Mouse (Mus musculus) limb, embryonic 10.5 days (tissue): ENCODE measurements around the gene Cdkl4. TPM values are rescaled to one million over a fixed set of nuclear protein-coding genes. Genes with fewer than 3 reads are reported as not detected.

Source experiments
- DNase-seq: peaks from one replicate; pipeline ENCODE4 v3.0.0-alpha.2; 2017; ENCODE audit warnings: low spot score
- H3K27ac ChIP-seq: fragments of 300-500 bp; sonication (generic); 2 replicates; pipeline ENCODE4 v1.5.1; 2016; ENCODE audit warnings: mild to moderate bottlenecking
- H3K27me3 ChIP-seq: fragments of 300-500 bp; sonication (generic); 2 replicates; pipeline ENCODE4 v1.6.1; 2016; ENCODE audit warnings: low read depth, mild to moderate bottlenecking; ENCODE audit not compliant: poor library complexity, severe bottlenecking
- H3K36me3 ChIP-seq: fragments of 300-500 bp; sonication (generic); 2 replicates; pipeline ENCODE4 v1.6.1; 2016; ENCODE audit warnings: mild to moderate bottlenecking, moderate library complexity
- H3K4me1 ChIP-seq: fragments of 300-500 bp; sonication (generic); 2 replicates; pipeline ENCODE4 v1.6.1; 2016
- H3K4me3 ChIP-seq: fragments of 300-500 bp; sonication (generic); 2 replicates; pipeline ENCODE4 v1.5.1; 2016; ENCODE audit warnings: mild to moderate bottlenecking, moderate library complexity
- H3K9me3 ChIP-seq: fragments of 300-500 bp; sonication (generic); replicated peaks from 2 replicates; pipeline ENCODE4 v1.6.1; 2016; ENCODE audit warnings: mild to moderate bottlenecking
- WGBS: fragments of 180-500 bp; shearing (Covaris S2); methylation state at CpG from one replicate; pipeline ENCODE4 v1.1.7; 2016; 5-methylcytosine and 5-hydroxymethylcytosine counted together
- polyA plus RNA-seq: library from polyadenylated mRNA; unstranded; fragments of >200 nt; fragmentation: Nextera tagmentation; extraction: Ambion mirVana; gene quantifications from 2 replicates; pipeline ENCODE4 v1.2.1, GENCODE M21; 2016

Cdkl4 gene
- polyA plus RNA-seq, 1 experiment from 2014 or later = 0.51 TPM

DNA sequence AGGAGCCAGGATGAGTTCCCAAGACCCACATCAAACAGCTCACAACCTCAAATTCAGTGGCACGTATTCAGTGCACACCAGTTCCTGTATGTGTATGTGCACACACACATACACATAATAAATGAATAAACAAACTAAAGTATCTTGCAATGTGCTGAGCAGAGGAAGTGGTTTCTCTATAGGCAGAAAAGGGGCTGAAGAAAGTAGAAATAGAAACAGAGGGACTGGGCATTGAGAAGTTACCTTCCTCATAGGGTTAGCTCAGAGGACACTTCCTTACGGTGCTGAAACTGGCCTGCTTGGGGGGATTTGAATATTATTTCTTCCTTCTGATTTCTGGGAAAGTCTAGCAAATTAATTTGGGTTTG, 75.8 kb downstream of the Cdkl4 start:
- Histone ChIP-seq H3K27ac (no peak overlapping the region), H3K4me3 (no peak overlapping the region)
- no peak for DNase-seq

DNA sequence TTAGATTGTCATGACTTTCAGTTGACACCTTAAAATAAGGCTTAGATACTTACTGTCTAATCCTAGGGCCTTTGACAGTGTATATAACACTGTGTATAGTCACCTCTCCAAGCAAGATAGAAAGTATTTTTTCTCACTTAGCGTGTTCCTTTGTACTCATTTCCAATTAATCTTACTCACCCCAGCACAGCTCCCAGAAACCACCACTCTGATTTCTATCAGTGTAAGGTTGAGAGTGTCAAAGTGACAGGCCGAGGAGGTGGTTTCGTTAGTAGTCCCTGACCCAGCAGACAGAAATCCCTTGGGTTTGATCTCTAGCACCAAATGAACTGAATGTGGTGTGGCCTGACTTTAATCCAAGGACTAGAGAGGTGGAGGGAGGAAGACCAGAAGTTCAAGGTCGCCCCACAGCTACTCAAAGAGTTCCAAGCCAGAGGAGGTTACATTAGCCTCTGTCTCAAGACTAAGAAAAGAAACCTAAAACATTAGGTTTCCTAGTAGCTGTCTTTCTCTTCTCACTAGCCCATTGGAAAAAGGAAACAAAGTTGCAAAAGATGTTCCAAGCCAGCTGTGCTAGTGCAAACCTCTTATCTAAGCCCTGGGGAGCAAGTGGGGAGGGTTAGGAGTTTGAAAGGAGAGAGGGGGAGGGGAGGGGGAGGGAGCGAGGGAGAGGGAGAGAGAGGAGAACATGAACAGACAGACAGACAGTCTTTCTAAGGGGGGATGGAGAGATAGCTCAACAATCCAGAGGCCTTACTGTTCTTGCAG, 76.4 kb downstream of the Cdkl4 start:
- Histone ChIP-seq H3K9me3 (no peaks in the 10 kb centered on the region), H3K4me1 (no peaks in the 10 kb centered on the region), H3K4me3 (no peak overlapping the region), H3K27me3 (no peaks in the 10 kb centered on the region), H3K36me3 (no peaks in the 10 kb centered on the region), H3K27ac (no peak overlapping the region)
- 69% methylated on average over 5 of the region's 5 CpGs for WGBS
- no peak for DNase-seq

More for the DNA sequence above, 75.8 kb downstream of the Cdkl4 start:
- Histone ChIP-seq H3K27me3 (no peaks in the 10 kb centered on the region), H3K4me1 (no peaks in the 10 kb centered on the region), H3K36me3 (no peaks in the 10 kb centered on the region), H3K9me3 (no peaks in the 10 kb centered on the region)
- WGBS = 82% methylated on average over 2 of the region's 2 CpGs

DNA sequence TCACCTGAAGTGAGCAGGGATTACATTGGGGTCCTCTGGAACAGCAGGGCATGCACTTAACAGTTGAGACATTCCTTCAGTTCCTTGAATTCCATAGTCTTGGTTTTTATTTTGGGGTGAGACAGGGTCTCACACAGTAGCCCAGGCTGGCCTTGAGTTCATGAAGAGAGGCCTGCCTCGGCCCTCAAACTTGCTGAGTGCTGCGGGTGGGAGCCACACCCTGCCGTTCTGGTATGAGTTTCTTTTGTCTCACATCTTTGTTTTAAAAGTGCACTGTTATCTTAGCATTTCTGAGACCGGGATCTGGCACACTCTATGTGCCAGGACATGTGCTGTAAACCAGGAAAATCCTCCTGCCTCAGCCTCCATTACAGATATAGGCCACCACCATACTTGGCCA, 77.6 kb downstream of the Cdkl4 start:
- 88% methylated on average over 4 of the region's 4 CpGs for WGBS

DNA sequence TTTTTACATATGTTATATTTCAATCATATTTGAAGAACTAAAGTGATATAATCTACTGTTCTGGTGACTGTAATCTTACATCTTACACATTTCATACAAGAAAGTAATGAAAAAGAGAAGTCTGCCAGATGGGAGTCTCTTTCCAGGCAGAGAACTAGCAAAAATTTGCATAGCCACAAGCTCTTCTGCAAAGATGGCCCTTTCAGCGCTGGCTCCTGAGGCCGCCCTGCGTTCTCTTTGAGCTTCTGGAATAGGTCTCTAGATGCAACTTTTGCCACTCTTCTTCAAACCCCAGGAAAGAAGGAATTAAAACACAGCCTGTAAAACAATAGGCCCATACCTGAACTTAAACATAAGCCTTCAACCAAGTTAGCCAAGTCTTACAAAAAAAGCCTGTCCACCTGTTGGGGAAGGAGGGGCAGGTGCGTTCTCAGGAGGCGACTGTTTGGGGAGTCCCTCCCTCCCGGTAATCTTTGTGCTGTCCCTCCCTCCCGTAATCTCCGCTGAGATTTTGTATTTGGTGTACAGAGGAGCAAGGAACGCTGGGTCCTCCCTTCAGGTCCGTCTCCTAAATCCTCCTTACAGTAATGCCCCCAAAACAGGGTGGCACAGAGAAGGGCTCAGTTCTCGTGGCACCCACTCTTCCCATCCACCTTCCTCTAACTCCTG, 78.9 kb downstream of the Cdkl4 start:
- DNase-seq = no peak
- WGBS = 52% methylated on average over 11 of the region's 11 CpGs
- H3K4me3 ChIP-seq = no peak overlapping the region

More for the DNA sequence above, 77.6 kb downstream of the Cdkl4 start:
- Histone ChIP-seq H3K9me3 (no peaks in the 10 kb centered on the region), H3K27ac (no peak overlapping the region), H3K27me3 (no peaks in the 10 kb centered on the region), H3K4me3 (no peak overlapping the region), H3K36me3 (no peaks in the 10 kb centered on the region), H3K4me1 (no peaks in the 10 kb centered on the region)
- DNase-seq = no peak

DNA sequence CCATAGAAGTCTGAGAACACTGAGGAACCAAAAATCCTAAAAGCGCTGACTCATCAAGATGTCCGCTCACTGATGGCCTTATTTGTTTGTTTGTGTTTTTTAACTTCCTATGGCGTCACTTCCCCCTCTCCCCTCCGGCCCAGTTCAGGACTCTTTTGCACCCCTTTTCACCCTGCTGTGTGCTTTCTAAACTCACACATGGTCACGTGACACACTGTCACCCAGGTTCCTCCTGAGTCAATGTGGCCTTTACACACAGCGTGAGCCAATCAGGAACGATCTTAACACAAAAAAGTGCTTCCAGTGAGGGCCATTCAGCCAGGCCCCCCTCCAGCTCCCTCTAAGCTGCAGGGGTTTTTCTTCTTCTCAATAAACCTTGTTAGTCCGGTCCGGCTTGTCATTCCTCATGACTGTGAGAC, 80.4 kb downstream of the Cdkl4 start:
- no peak for DNase-seq
- Histone ChIP-seq H3K9me3 (no peaks in the 10 kb centered on the region), H3K27ac (no peak overlapping the region), H3K4me1 (no peaks in the 10 kb centered on the region), H3K36me3 (no peaks in the 10 kb centered on the region), H3K4me3 (no peak overlapping the region), H3K27me3 (no peaks in the 10 kb centered on the region)
- 84% methylated on average over 9 of the region's 9 CpGs for WGBS

More for the DNA sequence above, 78.9 kb downstream of the Cdkl4 start:
- Histone ChIP-seq H3K27ac (no peak overlapping the region), H3K4me1 (no peaks in the 10 kb centered on the region), H3K27me3 (no peaks in the 10 kb centered on the region), H3K36me3 (no peaks in the 10 kb centered on the region), H3K9me3 (no peaks in the 10 kb centered on the region)

DNA sequence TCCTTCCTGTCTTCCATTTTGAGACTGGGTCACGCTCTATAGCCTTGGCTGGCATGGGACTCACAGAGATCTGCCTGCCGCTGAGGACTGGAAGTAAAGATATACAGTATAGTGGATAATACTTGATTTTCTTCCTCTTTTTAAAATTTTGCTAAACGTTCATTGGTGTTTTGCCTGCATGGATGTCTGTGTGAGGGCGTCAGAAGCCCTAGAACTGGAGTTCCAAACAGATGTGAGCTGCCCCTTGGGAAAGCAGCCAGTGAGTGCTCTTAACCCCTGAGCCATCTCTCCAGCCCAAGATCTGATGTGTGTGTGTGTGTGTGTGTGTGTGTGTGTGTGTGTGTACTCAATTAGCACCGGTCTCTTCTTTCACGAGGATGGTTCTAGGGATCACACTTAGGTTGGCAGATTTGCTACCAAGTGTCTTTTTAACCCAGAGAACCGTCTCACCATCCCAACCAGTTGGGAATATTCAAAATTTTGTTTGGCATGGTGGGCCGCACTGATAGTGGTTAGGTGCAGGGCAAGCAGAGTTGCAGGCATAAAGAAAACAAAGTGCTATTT, 80.9 kb downstream of the Cdkl4 start:
- 92% methylated on average over 8 of the region's 8 CpGs for WGBS
- H3K9me3 ChIP-seq = no peaks in the 10 kb centered on the region

DNA sequence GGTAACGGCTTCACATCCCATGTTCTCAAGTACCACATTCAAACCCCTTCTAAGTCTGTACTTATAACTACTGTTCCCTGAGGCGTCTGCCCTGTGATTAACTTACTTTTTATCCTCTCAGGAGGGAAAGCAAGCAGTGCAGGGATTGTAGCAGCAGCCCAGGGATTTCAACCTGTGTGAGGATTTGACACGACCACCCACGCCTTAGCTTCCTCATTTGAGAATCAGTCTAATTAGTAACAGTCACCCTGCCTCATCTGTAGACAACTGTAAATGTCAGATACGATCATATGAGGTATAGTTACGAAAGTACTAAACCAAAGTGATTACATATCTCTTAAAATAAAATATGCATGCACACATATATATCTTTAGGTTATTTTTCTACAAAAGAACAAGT, 81.4 kb downstream of the Cdkl4 start:
- Histone ChIP-seq H3K9me3 (no peaks in the 10 kb centered on the region), H3K4me1 (no peaks in the 10 kb centered on the region), H3K27ac (no peak overlapping the region), H3K4me3 (no peak overlapping the region), H3K36me3 (no peaks in the 10 kb centered on the region), H3K27me3 (no peaks in the 10 kb centered on the region)
- WGBS = 88% methylated on average over 6 of the region's 6 CpGs
- no peak for DNase-seq

More for the DNA sequence above, 80.9 kb downstream of the Cdkl4 start:
- no peaks in the 10 kb centered on the region for H3K27me3 ChIP-seq
- no peak overlapping the region for H3K4me3 ChIP-seq
- no peak for DNase-seq
- H3K27ac ChIP-seq = no peak overlapping the region
- no peaks in the 10 kb centered on the region for H3K4me1 ChIP-seq
- H3K36me3 ChIP-seq = no peaks in the 10 kb centered on the region

DNA sequence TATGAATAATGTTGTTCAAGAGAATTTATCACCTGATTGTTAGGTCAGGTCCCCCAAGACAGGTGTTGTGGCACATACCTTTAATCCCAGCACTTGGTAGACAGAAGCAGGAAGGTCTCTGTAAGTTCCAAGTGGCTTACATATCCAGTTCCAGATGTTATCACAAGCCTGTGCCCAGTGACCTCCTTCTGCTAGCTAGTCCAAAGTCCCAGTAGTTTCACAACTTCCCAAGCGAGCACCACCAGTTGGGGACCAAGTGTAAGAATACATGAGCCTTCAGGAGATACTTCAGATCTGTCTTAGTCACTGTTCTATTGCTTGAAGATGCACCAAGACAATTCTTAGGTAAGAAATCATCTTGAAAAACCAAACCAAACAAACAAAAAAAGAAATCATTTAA, 83.7 kb downstream of the Cdkl4 start:
- H3K27ac ChIP-seq = no peak overlapping the region
- H3K36me3 ChIP-seq = no peaks in the 10 kb centered on the region
- no peak overlapping the region for H3K4me3 ChIP-seq
- no peaks in the 10 kb centered on the region for H3K4me1 ChIP-seq
- no peak for DNase-seq
- no peaks in the 10 kb centered on the region for H3K9me3 ChIP-seq
- 81% methylated on average over 1 of the region's 1 CpGs for WGBS
- no peaks in the 10 kb centered on the region for H3K27me3 ChIP-seq

DNA sequence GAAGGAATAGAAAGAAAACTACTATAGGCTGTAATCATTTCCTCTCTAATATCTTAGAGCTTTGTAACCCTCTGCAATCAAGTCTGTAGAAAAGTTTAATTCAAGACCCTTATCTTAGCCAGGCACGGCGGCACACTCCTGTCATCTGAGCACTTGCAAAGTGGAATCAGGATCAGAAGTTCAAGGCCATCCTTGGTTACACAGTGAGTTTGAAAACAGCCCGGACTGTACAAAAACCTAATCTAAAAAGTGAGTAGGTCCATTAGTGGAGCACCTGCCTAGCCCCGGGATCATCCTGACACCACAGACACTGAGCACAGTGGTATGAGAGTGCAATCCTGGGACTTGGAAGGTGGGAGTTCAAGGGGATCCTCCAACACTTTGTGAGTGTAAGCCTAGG, 84.8 kb downstream of the Cdkl4 start:
- no peaks in the 10 kb centered on the region for H3K27me3 ChIP-seq
- WGBS = 92% methylated on average over 4 of the region's 4 CpGs
- DNase-seq = no peak
- no peaks in the 10 kb centered on the region for H3K9me3 ChIP-seq
- H3K4me3 ChIP-seq = no peak overlapping the region
- H3K27ac ChIP-seq = no peak overlapping the region
- H3K36me3 ChIP-seq = no peaks in the 10 kb centered on the region
- H3K4me1 ChIP-seq = no peaks in the 10 kb centered on the region

DNA sequence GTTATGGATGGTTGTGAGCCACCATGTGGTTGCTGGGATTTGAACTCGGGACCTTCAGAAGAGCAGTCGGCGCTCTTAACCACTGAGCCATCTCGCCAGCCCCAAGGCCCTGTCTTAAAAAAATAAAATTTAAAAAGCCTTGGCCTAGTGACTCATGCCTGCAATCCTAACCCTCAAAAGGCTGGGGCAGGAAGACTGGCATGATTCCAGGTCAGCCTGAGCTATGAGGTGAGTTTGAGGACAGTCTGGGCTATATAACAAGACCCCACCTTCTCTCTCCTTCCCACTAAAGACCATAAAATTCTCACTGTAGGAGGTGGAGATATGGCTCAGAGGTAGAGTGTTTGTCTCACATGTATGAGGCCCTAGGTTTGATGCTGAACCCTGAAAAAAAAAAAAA, 85.3 kb downstream of the Cdkl4 start:
- no peak overlapping the region for H3K4me3 ChIP-seq
- WGBS = 92% methylated on average over 4 of the region's 4 CpGs
- no peaks in the 10 kb centered on the region for H3K27me3 ChIP-seq
- H3K36me3 ChIP-seq = no peaks in the 10 kb centered on the region
- no peaks in the 10 kb centered on the region for H3K9me3 ChIP-seq
- no peaks in the 10 kb centered on the region for H3K4me1 ChIP-seq
- DNase-seq = no peak
- H3K27ac ChIP-seq = no peak overlapping the region

DNA sequence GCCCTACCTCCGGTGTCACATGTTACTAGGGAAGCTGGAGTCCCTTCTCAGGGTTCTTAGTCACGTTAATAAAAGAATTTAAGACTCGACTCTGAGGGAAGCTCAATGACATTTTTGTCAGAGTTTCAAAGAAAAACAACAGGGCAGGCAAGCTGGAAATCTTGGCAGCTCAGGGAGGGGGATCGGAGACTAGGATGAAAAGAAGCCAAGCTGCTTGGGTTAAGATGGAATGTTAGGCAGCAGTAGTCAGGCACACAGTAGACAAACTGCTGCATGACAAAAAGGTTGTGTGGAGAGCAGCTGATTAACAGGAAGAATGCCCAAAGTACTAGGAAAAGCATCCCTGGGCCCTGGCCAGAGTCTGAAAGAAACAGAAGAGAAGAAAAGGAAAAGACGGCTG, 87.4 kb downstream of the Cdkl4 start:
- Histone ChIP-seq H3K9me3 (no peaks in the 10 kb centered on the region), H3K36me3 (no peaks in the 10 kb centered on the region), H3K4me1 (no peaks in the 10 kb centered on the region), H3K4me3 (no peak overlapping the region), H3K27me3 (no peaks in the 10 kb centered on the region), H3K27ac (no peak overlapping the region)
- 86% methylated on average over 5 of the region's 5 CpGs for WGBS
- no peak for DNase-seq

DNA sequence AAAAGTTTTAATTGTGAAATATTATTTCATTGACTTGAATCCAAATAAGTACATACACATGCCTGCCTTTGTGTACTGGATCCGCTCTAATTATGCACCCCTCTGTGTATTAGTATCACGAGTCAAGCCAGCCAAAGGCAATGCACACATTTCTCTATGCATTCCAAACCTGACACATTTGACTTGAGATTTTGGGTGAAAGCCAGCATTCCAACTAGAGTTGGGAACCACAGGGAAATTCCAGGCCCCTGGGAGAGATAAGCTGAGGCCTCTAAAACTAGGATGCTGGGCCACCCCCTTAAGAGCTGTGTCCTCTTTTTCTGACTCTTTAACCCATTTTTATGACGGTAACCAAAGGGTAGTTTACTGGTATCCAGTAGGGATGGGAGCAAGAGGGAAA, 88.7 kb downstream of the Cdkl4 start:
- no peak for DNase-seq
- 87% methylated on average over 3 of the region's 3 CpGs for WGBS
- H3K36me3 ChIP-seq = no peaks in the 10 kb centered on the region
- H3K9me3 ChIP-seq = no peaks in the 10 kb centered on the region
- H3K4me1 ChIP-seq = no peaks in the 10 kb centered on the region
- H3K27ac ChIP-seq = no peak overlapping the region
- H3K27me3 ChIP-seq = no peaks in the 10 kb centered on the region
- H3K4me3 ChIP-seq = no peak overlapping the region

DNA sequence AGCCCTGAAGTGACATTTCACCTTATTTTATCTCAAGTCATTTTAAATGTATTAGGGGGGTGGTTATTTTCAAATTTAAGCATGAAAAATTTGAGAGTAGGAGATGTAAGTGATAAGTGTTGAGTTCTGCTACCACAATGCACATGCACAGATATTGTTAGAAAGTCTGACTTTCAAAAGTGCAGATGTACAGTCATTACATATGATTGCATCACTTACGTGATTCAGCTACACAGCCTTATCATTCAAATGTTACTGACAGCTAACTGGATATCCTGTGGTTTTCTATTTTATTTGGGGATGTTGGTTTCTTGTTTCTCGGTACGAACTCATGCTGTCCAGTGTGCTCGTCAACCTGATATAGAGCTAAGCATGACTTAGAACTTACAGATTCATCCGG, 92.5 kb downstream of the Cdkl4 start:
- no peak for DNase-seq
- Histone ChIP-seq H3K27ac (no peak overlapping the region), H3K9me3 (no peaks in the 10 kb centered on the region), H3K4me1 (peaks cover 18% of the 10 kb centered on the region), H3K27me3 (no peaks in the 10 kb centered on the region), H3K36me3 (no peaks in the 10 kb centered on the region), H3K4me3 (no peak overlapping the region)
- 89% methylated on average over 5 of the region's 5 CpGs for WGBS
